Mouse (Mus musculus) cortical plate, adult 2 months (tissue): Measurements from ENCODE around the gene 9130023H24Rik.

ENCODE experiments used
- CTCF ChIP-seq: fragments of 200-500 bp; IDR thresholded peaks from 2 replicates; pipeline ENCODE4 v1.5.1; 2011; ENCODE audit warnings: mild to moderate bottlenecking, control low read depth, low read length; ENCODE audit not compliant: insufficient read depth; ENCODE audit errors: extremely low read depth
- POLR2A ChIP-seq: fragments of 200-500 bp; IDR thresholded peaks from 2 replicates; pipeline ENCODE4 v1.6.1; 2011; ENCODE audit warnings: mild to moderate bottlenecking, low read length, control low read depth; ENCODE audit not compliant: insufficient read depth; ENCODE audit errors: extremely low read depth

- TF ChIP-seq CTCF = no peak
- no peak for TF ChIP-seq POLR2A
These were observed 17.1 kb upstream of the 9130023H24Rik start for GRCm38 (mm10) chr7:128254978-128255377.
